Mouse (Mus musculus): Measurements from ENCODE around the gene Hist1h2bj. TPM values are rescaled to one million over a fixed set of nuclear protein-coding genes. Genes with fewer than 3 reads are reported as not detected.

The Hist1h2bj gene
- polyA plus RNA-seq, 1 experiment from 2014 or later = 2.6 TPM

- H3K4me2 ChIP-seq (ENCODE audit: low read length) = peak overlapping the region; percentile 77
- peak overlapping the region; percentile 44 to 49 for H3K4me3 ChIP-seq (ENCODE audit: control insufficient read depth in 1 of 2, insufficient read depth in 1 of 2, low read depth in 1 of 2, low read length in 2 of 2)
- WGBS = 1% methylated on average over 21 of the region's 21 CpGs
- H3K36me3 ChIP-seq (ENCODE audit: control insufficient read depth, insufficient read depth, low read length) = no peaks in the 10 kb centered on the region
- ATAC-seq (ENCODE audit: insufficient number of reproducible peaks, insufficient read depth, low FRiP score, low read depth) = no peak
- peaks cover 61% of the 10 kb centered on the region for H3K27me3 ChIP-seq (ENCODE audit: control insufficient read depth, insufficient read depth, low read length)
- peaks cover 7 to 18% of the 10 kb centered on the region in 2 experiments; a peak in 3 of 4 replicates for H3K4me1 ChIP-seq (ENCODE audit: control insufficient read depth in 2 of 2, insufficient read depth in 2 of 2, low read length in 2 of 2)
- H3K9me3 ChIP-seq (ENCODE audit: control insufficient read depth, low read length) = no peaks in the 10 kb centered on the region
- no peak overlapping the region for H3K9ac ChIP-seq (ENCODE audit: low read length)
- H3K27ac ChIP-seq (replicated peaks in 1 of 2; ENCODE audit: control insufficient read depth in 1 of 2, insufficient read depth in 1 of 2, low read depth in 2 of 2, low read length in 2 of 2) = no peak overlapping the region
These were observed 45.7 kb upstream of the Hist1h2bj start for GRCm38 (mm10) chr13:21997201-21997820.

- no peak for ATAC-seq (ENCODE audit: insufficient number of reproducible peaks, insufficient read depth, low FRiP score, low read depth)
- Histone ChIP-seq H3K4me2 (ENCODE audit: low read length) (peak overlapping the region; percentile 77), H3K36me3 (ENCODE audit: control insufficient read depth, insufficient read depth, low read length) (no peaks in the 10 kb centered on the region), H3K9ac (ENCODE audit: low read length) (no peak overlapping the region), H3K27me3 (ENCODE audit: control insufficient read depth, insufficient read depth, low read length) (peaks cover 65% of the 10 kb centered on the region), H3K4me3 (ENCODE audit: control insufficient read depth in 1 of 2, insufficient read depth in 1 of 2, low read depth in 1 of 2, low read length in 2 of 2) (peak overlapping the region in 1 of 2 experiments; percentile 49; a peak in 1 of 4 replicates), H3K27ac (replicated peaks in 1 of 2; ENCODE audit: control insufficient read depth in 1 of 2, insufficient read depth in 1 of 2, low read depth in 2 of 2, low read length in 2 of 2) (no peak overlapping the region), H3K9me3 (ENCODE audit: control insufficient read depth, low read length) (no peaks in the 10 kb centered on the region), H3K4me1 (ENCODE audit: control insufficient read depth in 2 of 2, insufficient read depth in 2 of 2, low read length in 2 of 2) (peaks cover 7 to 18% of the 10 kb centered on the region in 2 experiments; a peak in 3 of 4 replicates)
- WGBS = 9% methylated on average over 4 of the region's 4 CpGs
These were observed 45.2 kb upstream of the Hist1h2bj start for GRCm38 (mm10) chr13:21997821-21998220.

GRCm38 (mm10) chr13:21998412-21998811, 44.6 kb upstream of the Hist1h2bj start:
- H3K27me3 ChIP-seq (ENCODE audit: control insufficient read depth, insufficient read depth, low read length) = peaks cover 71% of the 10 kb centered on the region
- no peak overlapping the region for H3K27ac ChIP-seq (replicated peaks in 1 of 2; ENCODE audit: control insufficient read depth in 1 of 2, insufficient read depth in 1 of 2, low read depth in 2 of 2, low read length in 2 of 2)
- H3K36me3 ChIP-seq (ENCODE audit: control insufficient read depth, insufficient read depth, low read length) = no peaks in the 10 kb centered on the region
- H3K4me2 ChIP-seq (ENCODE audit: low read length) = no peak overlapping the region
- no peak for ATAC-seq (ENCODE audit: insufficient number of reproducible peaks, insufficient read depth, low FRiP score, low read depth)
- no peak overlapping the region for H3K4me3 ChIP-seq (ENCODE audit: control insufficient read depth in 1 of 2, insufficient read depth in 1 of 2, low read depth in 1 of 2, low read length in 2 of 2)
- no peaks in the 10 kb centered on the region for H3K9me3 ChIP-seq (ENCODE audit: control insufficient read depth, low read length)
- WGBS = 32% methylated on average over 3 of the region's 3 CpGs
- H3K4me1 ChIP-seq (ENCODE audit: control insufficient read depth in 2 of 2, insufficient read depth in 2 of 2, low read length in 2 of 2) = peaks cover 7 to 18% of the 10 kb centered on the region in 2 experiments; a peak in 3 of 4 replicates
- no peak overlapping the region for H3K9ac ChIP-seq (ENCODE audit: low read length)

GRCm38 (mm10) chr13:21999147-21999546, 43.9 kb upstream of the Hist1h2bj start:
- 38% methylated on average over 4 of the region's 4 CpGs for WGBS
- H3K36me3 ChIP-seq (ENCODE audit: control insufficient read depth, insufficient read depth, low read length) = no peaks in the 10 kb centered on the region
- no peak overlapping the region for H3K4me3 ChIP-seq (ENCODE audit: control insufficient read depth in 1 of 2, insufficient read depth in 1 of 2, low read depth in 1 of 2, low read length in 2 of 2)
- H3K9me3 ChIP-seq (ENCODE audit: control insufficient read depth, low read length) = no peaks in the 10 kb centered on the region
- peaks cover 7 to 18% of the 10 kb centered on the region in 2 experiments; a peak in 3 of 4 replicates for H3K4me1 ChIP-seq (ENCODE audit: control insufficient read depth in 2 of 2, insufficient read depth in 2 of 2, low read length in 2 of 2)
- H3K27me3 ChIP-seq (ENCODE audit: control insufficient read depth, insufficient read depth, low read length) = peaks cover 79% of the 10 kb centered on the region
- H3K27ac ChIP-seq (replicated peaks in 1 of 2; ENCODE audit: control insufficient read depth in 1 of 2, insufficient read depth in 1 of 2, low read depth in 2 of 2, low read length in 2 of 2) = no peak overlapping the region
- no peak overlapping the region for H3K4me2 ChIP-seq (ENCODE audit: low read length)
- no peak overlapping the region for H3K9ac ChIP-seq (ENCODE audit: low read length)
- no peak for ATAC-seq (ENCODE audit: insufficient number of reproducible peaks, insufficient read depth, low FRiP score, low read depth)

DNA sequence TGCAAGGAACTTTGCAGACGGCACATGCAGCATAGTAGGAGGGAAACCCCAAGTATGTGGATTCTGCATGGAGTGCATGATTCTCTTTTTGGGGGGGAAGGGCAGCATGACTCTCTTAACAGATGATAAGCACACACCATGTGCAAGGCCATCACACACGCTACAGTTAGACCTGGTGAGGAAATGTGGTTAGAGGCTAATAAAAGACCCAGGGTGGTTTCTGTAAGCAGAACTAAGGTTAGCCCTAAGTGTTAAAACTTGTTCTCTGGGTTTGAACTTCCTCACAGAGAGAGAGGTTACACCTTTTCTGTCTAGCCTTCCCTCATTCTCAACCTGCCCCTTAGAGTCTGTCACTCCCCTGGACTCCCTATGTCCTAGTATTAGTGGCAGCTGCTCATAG, 41.7 kb upstream of the Hist1h2bj start:
- Histone ChIP-seq H3K36me3 (ENCODE audit: control insufficient read depth, insufficient read depth, low read length) (no peaks in the 10 kb centered on the region), H3K9ac (ENCODE audit: low read length) (no peak overlapping the region), H3K27me3 (ENCODE audit: control insufficient read depth, insufficient read depth, low read length) (peaks cover 96% of the 10 kb centered on the region), H3K4me2 (ENCODE audit: low read length) (no peak overlapping the region), H3K9me3 (ENCODE audit: control insufficient read depth, low read length) (no peaks in the 10 kb centered on the region), H3K4me3 (ENCODE audit: control insufficient read depth in 1 of 2, insufficient read depth in 1 of 2, low read depth in 1 of 2, low read length in 2 of 2) (no peak overlapping the region), H3K4me1 (ENCODE audit: control insufficient read depth in 2 of 2, insufficient read depth in 2 of 2, low read length in 2 of 2) (peaks cover 6 to 19% of the 10 kb centered on the region in 2 experiments; a peak in 3 of 4 replicates), H3K27ac (replicated peaks in 1 of 2; ENCODE audit: control insufficient read depth in 1 of 2, insufficient read depth in 1 of 2, low read depth in 2 of 2, low read length in 2 of 2) (no peak overlapping the region)
- no peak for ATAC-seq (ENCODE audit: insufficient number of reproducible peaks, insufficient read depth, low FRiP score, low read depth)
- 56% methylated on average over 2 of the region's 2 CpGs for WGBS

GRCm38 (mm10) chr13:22001823-22002222, 41.2 kb upstream of the Hist1h2bj start:
- Histone ChIP-seq H3K27ac (replicated peaks in 1 of 2; ENCODE audit: control insufficient read depth in 1 of 2, insufficient read depth in 1 of 2, low read depth in 2 of 2, low read length in 2 of 2) (no peak overlapping the region), H3K4me2 (ENCODE audit: low read length) (no peak overlapping the region), H3K4me1 (ENCODE audit: control insufficient read depth in 2 of 2, insufficient read depth in 2 of 2, low read length in 2 of 2) (peaks cover 6 to 21% of the 10 kb centered on the region in 2 experiments; a peak in 3 of 4 replicates), H3K27me3 (ENCODE audit: control insufficient read depth, insufficient read depth, low read length) (peaks cover 96% of the 10 kb centered on the region), H3K36me3 (ENCODE audit: control insufficient read depth, insufficient read depth, low read length) (no peaks in the 10 kb centered on the region), H3K9ac (ENCODE audit: low read length) (no peak overlapping the region), H3K4me3 (ENCODE audit: control insufficient read depth in 1 of 2, insufficient read depth in 1 of 2, low read depth in 1 of 2, low read length in 2 of 2) (no peak overlapping the region), H3K9me3 (ENCODE audit: control insufficient read depth, low read length) (no peaks in the 10 kb centered on the region)
- ATAC-seq (ENCODE audit: insufficient number of reproducible peaks, insufficient read depth, low FRiP score, low read depth) = no peak
- 27% methylated on average over 5 of the region's 5 CpGs for WGBS

GRCm38 (mm10) chr13:22005605-22006333, 37.2 kb upstream of the Hist1h2bj start:
- peaks cover 97% of the 10 kb centered on the region for H3K27me3 ChIP-seq (ENCODE audit: control insufficient read depth, insufficient read depth, low read length)
- peaks cover 2 to 15% of the 10 kb centered on the region in 2 experiments; a peak in 2 of 4 replicates for H3K4me1 ChIP-seq (ENCODE audit: control insufficient read depth in 2 of 2, insufficient read depth in 2 of 2, low read length in 2 of 2)
- WGBS = 1% methylated on average over 45 of the region's 45 CpGs
- H3K9ac ChIP-seq (ENCODE audit: low read length) = peak overlapping the region; percentile 48
- ATAC-seq (ENCODE audit: insufficient number of reproducible peaks, insufficient read depth, low FRiP score, low read depth) = no peak
- H3K27ac ChIP-seq (replicated peaks in 1 of 2; ENCODE audit: control insufficient read depth in 1 of 2, insufficient read depth in 1 of 2, low read depth in 2 of 2, low read length in 2 of 2) = no peak overlapping the region
- no peaks in the 10 kb centered on the region for H3K36me3 ChIP-seq (ENCODE audit: control insufficient read depth, insufficient read depth, low read length)
- peak overlapping the region; percentile 54 to 64 for H3K4me3 ChIP-seq (ENCODE audit: control insufficient read depth in 1 of 2, insufficient read depth in 1 of 2, low read depth in 1 of 2, low read length in 2 of 2)
- H3K9me3 ChIP-seq (ENCODE audit: control insufficient read depth, low read length) = no peaks in the 10 kb centered on the region
- peak overlapping the region; percentile 96 for H3K4me2 ChIP-seq (ENCODE audit: low read length)
